In the genomic region with DNA sequence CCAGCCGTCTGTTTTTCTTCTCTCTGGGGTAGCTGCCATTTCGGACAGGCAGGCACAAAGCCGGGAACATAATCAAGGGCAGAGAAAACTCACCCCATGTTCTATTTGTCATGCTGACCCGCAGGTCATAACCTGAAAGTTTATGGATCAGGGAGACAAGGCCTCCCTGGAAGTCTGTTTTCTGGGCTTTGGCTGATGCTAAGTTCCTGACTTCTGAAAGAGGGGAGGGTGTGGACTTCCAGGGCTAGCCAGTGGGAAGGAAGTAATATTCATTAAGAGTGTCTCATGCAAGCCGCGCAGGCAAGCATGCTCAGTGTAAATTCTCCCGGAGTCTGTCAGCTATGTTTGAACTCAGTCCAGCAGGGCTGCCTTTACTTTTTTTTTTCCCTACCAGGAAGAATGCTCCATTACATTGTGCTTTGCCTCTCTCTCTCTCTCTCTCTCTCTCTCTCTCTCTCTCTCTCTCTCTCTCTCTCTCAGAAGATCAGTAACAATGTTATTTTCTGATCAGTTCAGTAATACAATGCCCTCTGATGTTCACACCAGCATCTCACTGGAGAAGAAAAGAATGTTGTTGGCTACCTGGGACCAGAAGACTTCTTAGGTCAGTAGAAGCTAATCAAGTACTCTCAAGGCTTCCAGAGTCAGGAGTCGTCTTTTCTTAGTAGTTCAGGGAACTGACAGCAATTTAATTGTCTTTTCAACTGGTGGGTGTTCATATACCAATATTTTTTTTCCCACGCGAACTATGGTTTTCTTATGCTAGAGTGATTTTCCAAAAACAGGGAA, we compare ENCODE assay signal across 7 mouse cellular contexts.
A peak's percentile ranks its signal among the peaks of the same experiment; 100 is the strongest.
DNase-seq lines count a peak whose midpoint lies in the region; ATAC-seq and TF ChIP-seq lines count a peak whose summit lies in the region.

No protein-coding gene starts in this region.

- 12% methylated on average over 10 of the region's 10 CpGs for whole genome bisulfite sequencing in forebrain, embryonic 11.5 days
- 13% methylated on average over 10 of the region's 10 CpGs for WGBS in midbrain, embryonic 16.5 days

- intact Hi-C loops in heart, postnatal 10 days (cut with DNase I) = loop anchor here (2.0 to 5.0 kb wide), 2 partner anchors 135 to 624 kb away; no protein-coding TSS in a partner anchor

- no peak for TF ChIP-seq POLR2A in brain, embryonic 14.5 days (IDR thresholded peaks at IDR 0.05; ENCODE audit: borderline replicate concordance, extremely low read depth, insufficient read depth, insufficient read length, poor library complexity, severe bottlenecking)

- peak; percentile 63; the same call in 1 of the 2 replicates for ATAC-seq in forebrain, embryonic 11.5 days (replicated peaks; ENCODE audit: low FRiP score)
- peak; percentile 67 for ATAC-seq in midbrain, embryonic 16.5 days
- no peak for ATAC-seq in erythroblast, adult 5-6 weeks (replicated peaks; ENCODE audit: low FRiP score, poor library complexity, severe bottlenecking)

- H3K4me3 ChIP-seq in forebrain, embryonic 11.5 days (ENCODE audit: low read depth, low read length) = no peak overlapping the region; the same call in 1 of the 2 replicates
- H3K4me3 ChIP-seq in midbrain, embryonic 16.5 days (ENCODE audit: low read depth, low read length) = no peak overlapping the region

- no peaks in the 10 kb centered on the region for H3K27me3 ChIP-seq in forebrain, embryonic 11.5 days (ENCODE audit: control insufficient read depth, insufficient read depth, low read length)
- H3K27me3 ChIP-seq in midbrain, embryonic 16.5 days (ENCODE audit: control insufficient read depth, insufficient read depth, low read depth, low read length) = no peaks in the 10 kb centered on the region

- no peaks in the 10 kb centered on the region for H3K36me3 ChIP-seq in forebrain, embryonic 11.5 days (ENCODE audit: control insufficient read depth, insufficient read depth, low read length)
- H3K36me3 ChIP-seq in midbrain, embryonic 16.5 days (ENCODE audit: control insufficient read depth, insufficient read depth, low read length) = no peaks in the 10 kb centered on the region

- H3K9me3 ChIP-seq in forebrain, embryonic 11.5 days (ENCODE audit: control insufficient read depth, low read length) = no peaks in the 10 kb centered on the region; the same call in 1 of the 2 replicates
- H3K9me3 ChIP-seq in midbrain, embryonic 16.5 days (replicated peaks; ENCODE audit: control insufficient read depth, low read length, poor library complexity, severe bottlenecking) = no peaks in the 10 kb centered on the region

- peak; percentile 91 for DNase-seq in brain, embryonic 14.5 days (ENCODE audit: low read depth)
- peak; percentile 59 for DNase-seq in forebrain, embryonic 11.5 days (ENCODE audit: low spot score)
- DNase-seq in heart, postnatal 10 days = peak; percentile 77 to 79
- DNase-seq in kidney, postnatal 4 days = peak; percentile 52 to 69
- DNase-seq in thymus, postnatal 10 days (ENCODE audit: low spot score in 2 of 2) = no peak

- H3K9ac ChIP-seq in forebrain, embryonic 11.5 days (ENCODE audit: low read length) = no peak overlapping the region
- no peak overlapping the region for H3K9ac ChIP-seq in midbrain, embryonic 16.5 days (ENCODE audit: low read depth, low read length)

- H3K27ac ChIP-seq in forebrain, embryonic 11.5 days (ENCODE audit: low read depth, low read length) = peak overlapping the region; percentile 62
- peak overlapping the region; percentile 69 for H3K27ac ChIP-seq in midbrain, embryonic 16.5 days (ENCODE audit: low read length)

- TF ChIP-seq CTCF in brain, embryonic 14.5 days (IDR thresholded peaks at IDR 0.05; ENCODE audit: borderline replicate concordance, extremely low read depth, insufficient read depth, insufficient read length) = no peak

- H3K4me1 ChIP-seq in forebrain, embryonic 11.5 days (replicated peaks; ENCODE audit: control insufficient read depth, insufficient read depth, low read length) = peaks cover 11% of the 10 kb centered on the region
- H3K4me1 ChIP-seq in midbrain, embryonic 16.5 days (ENCODE audit: control insufficient read depth, insufficient read depth, low read length) = peaks cover 15% of the 10 kb centered on the region

- peak overlapping the region; percentile 16; the same call in 1 of the 2 replicates for H3K4me2 ChIP-seq in forebrain, embryonic 11.5 days (ENCODE audit: low read depth, low read length, severe bottlenecking)
- H3K4me2 ChIP-seq in midbrain, embryonic 16.5 days (ENCODE audit: low read length) = peak overlapping the region; percentile 12; the same call in 1 of the 2 replicates

Comparison
In these comparisons a context has a peak if more than half of its experiments do, and no peak if none do; other contexts are left out.
1. DNase-seq: peak in brain, embryonic 14.5 days (single experiment), forebrain, embryonic 11.5 days (single experiment), heart, postnatal 10 days (2 of 2) and kidney, postnatal 4 days (2 of 2); none in thymus, postnatal 10 days (0 of 2).